Mouse (Mus musculus): Measurements from ENCODE around the gene Rin2. TPM values are rescaled to one million over a fixed set of nuclear protein-coding genes. Genes with fewer than 3 reads are reported as not detected.

Rin2 gene
- polyA plus RNA-seq, 1 experiment from 2014 or later, result 32.5 TPM

GRCm38 (mm10) chr2:145877191-145877590 lies 202.2 kb downstream of the Rin2 start:
- Histone ChIP-seq H3K4me1 (ENCODE audit: insufficient read depth, low read length) (no peaks in the 10 kb centered on the region), H3K27ac (ENCODE audit: low read length) (no peak overlapping the region), H3K9me3 (ENCODE audit: low read length) (peaks cover 4% of the 10 kb centered on the region; the same call in 1 of the 2 replicates), H3K36me3 (ENCODE audit: insufficient read depth, low read length) (peaks cover 47% of the 10 kb centered on the region), H3K9ac (replicated peaks; ENCODE audit: low read length) (no peak overlapping the region), H3K4me2 (replicated peaks; ENCODE audit: low read depth, low read length) (no peak overlapping the region), H3K27me3 (ENCODE audit: insufficient read depth, low read length) (no peaks in the 10 kb centered on the region), H3K4me3 (ENCODE audit: low read length) (no peak overlapping the region)
- 93% methylated on average over 3 of the region's 3 CpGs for WGBS
- ATAC-seq (ENCODE audit: low FRiP score, low TSS enrichment), result no peak

GRCm38 (mm10) chr2:145880887-145881747 lies 206.1 kb downstream of the Rin2 start:
- ATAC-seq (ENCODE audit: low FRiP score, low TSS enrichment), result no peak
- no peak overlapping the region for H3K4me3 ChIP-seq (ENCODE audit: low read length)
- no peaks in the 10 kb centered on the region for H3K27me3 ChIP-seq (ENCODE audit: insufficient read depth, low read length)
- WGBS, result 63% methylated on average over 11 of the region's 11 CpGs
- H3K4me1 ChIP-seq (ENCODE audit: insufficient read depth, low read length), result peaks cover 26% of the 10 kb centered on the region
- H3K36me3 ChIP-seq (ENCODE audit: insufficient read depth, low read length), result peaks cover 63% of the 10 kb centered on the region
- no peak overlapping the region for H3K9ac ChIP-seq (replicated peaks; ENCODE audit: low read length)
- H3K27ac ChIP-seq (ENCODE audit: low read length), result 0 out of 2 replicates have a peak overlapping the region, but pooled peaks have one; percentile 7
- no peak overlapping the region for H3K4me2 ChIP-seq (replicated peaks; ENCODE audit: low read depth, low read length)
- H3K9me3 ChIP-seq (ENCODE audit: low read length), result peaks cover 4% of the 10 kb centered on the region; the same call in 1 of the 2 replicates

GRCm38 (mm10) chr2:145881932-145882331 lies 206.9 kb downstream of the Rin2 start:
- ATAC-seq (ENCODE audit: low FRiP score, low TSS enrichment), result no peak
- no peak overlapping the region for H3K27ac ChIP-seq (ENCODE audit: low read length)
- WGBS, result 91% methylated on average over 5 of the region's 5 CpGs
- H3K4me1 ChIP-seq (ENCODE audit: insufficient read depth, low read length), result peaks cover 26% of the 10 kb centered on the region
- no peak overlapping the region for H3K4me2 ChIP-seq (replicated peaks; ENCODE audit: low read depth, low read length)
- no peak overlapping the region for H3K4me3 ChIP-seq (ENCODE audit: low read length)
- peaks cover 4% of the 10 kb centered on the region; the same call in 1 of the 2 replicates for H3K9me3 ChIP-seq (ENCODE audit: low read length)
- no peak overlapping the region for H3K9ac ChIP-seq (replicated peaks; ENCODE audit: low read length)
- peaks cover 58% of the 10 kb centered on the region for H3K36me3 ChIP-seq (ENCODE audit: insufficient read depth, low read length)
- H3K27me3 ChIP-seq (ENCODE audit: insufficient read depth, low read length), result no peaks in the 10 kb centered on the region

GRCm38 (mm10) chr2:145882398-145882797 lies 207.4 kb downstream of the Rin2 start:
- peaks cover 53% of the 10 kb centered on the region for H3K36me3 ChIP-seq (ENCODE audit: insufficient read depth, low read length)
- no peak overlapping the region for H3K27ac ChIP-seq (ENCODE audit: low read length)
- 34% methylated on average over 2 of the region's 2 CpGs for WGBS
- H3K9ac ChIP-seq (replicated peaks; ENCODE audit: low read length), result no peak overlapping the region
- no peaks in the 10 kb centered on the region for H3K27me3 ChIP-seq (ENCODE audit: insufficient read depth, low read length)
- ATAC-seq (ENCODE audit: low FRiP score, low TSS enrichment), result no peak
- H3K4me1 ChIP-seq (ENCODE audit: insufficient read depth, low read length), result peaks cover 26% of the 10 kb centered on the region
- H3K4me3 ChIP-seq (ENCODE audit: low read length), result no peak overlapping the region
- H3K9me3 ChIP-seq (ENCODE audit: low read length), result peaks cover 4% of the 10 kb centered on the region; the same call in 1 of the 2 replicates
- no peak overlapping the region for H3K4me2 ChIP-seq (replicated peaks; ENCODE audit: low read depth, low read length)

GRCm38 (mm10) chr2:145884036-145884912 lies 209.3 kb downstream of the Rin2 start:
- 0 out of 2 replicates have a peak overlapping the region, but pooled peaks have one; percentile 4 for H3K4me2 ChIP-seq (replicated peaks; ENCODE audit: low read depth, low read length)
- peak; percentile 33; the same call in 1 of the 2 replicates for ATAC-seq (ENCODE audit: low FRiP score, low TSS enrichment)
- WGBS, result 24% methylated on average over 17 of the region's 17 CpGs
- H3K27me3 ChIP-seq (ENCODE audit: insufficient read depth, low read length), result no peaks in the 10 kb centered on the region
- H3K9me3 ChIP-seq (ENCODE audit: low read length), result peaks cover 4% of the 10 kb centered on the region; the same call in 1 of the 2 replicates
- no peak overlapping the region for H3K9ac ChIP-seq (replicated peaks; ENCODE audit: low read length)
- H3K36me3 ChIP-seq (ENCODE audit: insufficient read depth, low read length), result peaks cover 38% of the 10 kb centered on the region
- peak overlapping the region; percentile 65 for H3K27ac ChIP-seq (ENCODE audit: low read length)
- H3K4me3 ChIP-seq (ENCODE audit: low read length), result no peak overlapping the region
- peaks cover 42% of the 10 kb centered on the region for H3K4me1 ChIP-seq (ENCODE audit: insufficient read depth, low read length)

GRCm38 (mm10) chr2:145884913-145885785 lies 210.1 kb downstream of the Rin2 start:
- H3K4me3 ChIP-seq (ENCODE audit: low read length), result no peak overlapping the region
- H3K9me3 ChIP-seq (ENCODE audit: low read length), result peaks cover 3% of the 10 kb centered on the region; the same call in 1 of the 2 replicates
- H3K4me2 ChIP-seq (replicated peaks; ENCODE audit: low read depth, low read length), result no peak overlapping the region
- H3K27me3 ChIP-seq (ENCODE audit: insufficient read depth, low read length), result no peaks in the 10 kb centered on the region
- peaks cover 44% of the 10 kb centered on the region for H3K4me1 ChIP-seq (ENCODE audit: insufficient read depth, low read length)
- peak; percentile 23; the same call in 1 of the 2 replicates for ATAC-seq (ENCODE audit: low FRiP score, low TSS enrichment)
- H3K36me3 ChIP-seq (ENCODE audit: insufficient read depth, low read length), result peaks cover 29% of the 10 kb centered on the region
- WGBS, result 36% methylated on average over 14 of the region's 14 CpGs
- peak overlapping the region; percentile 65 for H3K27ac ChIP-seq (ENCODE audit: low read length)
- no peak overlapping the region for H3K9ac ChIP-seq (replicated peaks; ENCODE audit: low read length)

GRCm38 (mm10) chr2:145887937-145888765 lies 213.1 kb downstream of the Rin2 start:
- Histone ChIP-seq H3K36me3 (ENCODE audit: insufficient read depth, low read length) (peaks cover 16% of the 10 kb centered on the region), H3K27me3 (ENCODE audit: insufficient read depth, low read length) (no peaks in the 10 kb centered on the region), H3K4me3 (ENCODE audit: low read length) (no peak overlapping the region), H3K9me3 (ENCODE audit: low read length) (no peaks in the 10 kb centered on the region), H3K4me2 (replicated peaks; ENCODE audit: low read depth, low read length) (no peak overlapping the region), H3K4me1 (ENCODE audit: insufficient read depth, low read length) (peaks cover 44% of the 10 kb centered on the region), H3K9ac (replicated peaks; ENCODE audit: low read length) (no peak overlapping the region), H3K27ac (ENCODE audit: low read length) (peak overlapping the region; percentile 80)
- WGBS, result 47% methylated on average over 14 of the region's 14 CpGs
- ATAC-seq (ENCODE audit: low FRiP score, low TSS enrichment), result peak; percentile 20; the same call in 1 of the 2 replicates

GRCm38 (mm10) chr2:145888766-145889480 lies 213.9 kb downstream of the Rin2 start:
- no peaks in the 10 kb centered on the region for H3K9me3 ChIP-seq (ENCODE audit: low read length)
- ATAC-seq (ENCODE audit: low FRiP score, low TSS enrichment), result no peak

More at GRCm38 (mm10) chr2:145888766-145889480, 213.9 kb downstream of the Rin2 start:
- Histone ChIP-seq H3K9ac (replicated peaks; ENCODE audit: low read length) (no peak overlapping the region), H3K27ac (ENCODE audit: low read length) (peak overlapping the region; percentile 80), H3K4me1 (ENCODE audit: insufficient read depth, low read length) (peaks cover 37% of the 10 kb centered on the region), H3K27me3 (ENCODE audit: insufficient read depth, low read length) (no peaks in the 10 kb centered on the region), H3K4me2 (replicated peaks; ENCODE audit: low read depth, low read length) (no peak overlapping the region), H3K4me3 (ENCODE audit: low read length) (no peak overlapping the region), H3K36me3 (ENCODE audit: insufficient read depth, low read length) (peaks cover 12% of the 10 kb centered on the region)
- 38% methylated on average over 6 of the region's 6 CpGs for WGBS
